Mouse (Mus musculus) ES-Bruce4 (cell line): ENCODE data around the gene Tnks2. TPM values are rescaled to one million over a fixed set of nuclear protein-coding genes. Genes with fewer than 3 reads are reported as not detected.

Experiments used
- H3K27ac ChIP-seq: 2 replicates; pipeline ENCODE4 v1.5.1; 2012; ENCODE audit warnings: low read length, inconsistent platforms; ENCODE audit not compliant: insufficient read depth
- H3K27me3 ChIP-seq: 2 replicates; pipeline ENCODE4 v1.6.1; 2012; ENCODE audit warnings: mild to moderate bottlenecking, low read length, inconsistent platforms; ENCODE audit not compliant: control insufficient read depth, poor library complexity, insufficient read depth, severe bottlenecking
- H3K36me3 ChIP-seq: 2 replicates; pipeline ENCODE4 v1.6.1; 2012; ENCODE audit warnings: inconsistent platforms, mild to moderate bottlenecking, low read length, moderate library complexity; ENCODE audit not compliant: control insufficient read depth, poor library complexity, insufficient read depth, severe bottlenecking
- H3K4me1 ChIP-seq: one replicate; pipeline ENCODE4 v1.8.1; 2011; ENCODE audit warnings: low read length; ENCODE audit not compliant: control insufficient read depth, insufficient read depth
- H3K4me3 ChIP-seq: 2 replicates; pipeline ENCODE4 v1.5.1; 2011; ENCODE audit warnings: low read depth, mild to moderate bottlenecking, low read length
- H3K9ac ChIP-seq: 2 replicates; pipeline ENCODE4 v1.6.1; 2012; ENCODE audit warnings: low read depth, mild to moderate bottlenecking, inconsistent platforms; ENCODE audit not compliant: poor library complexity, severe bottlenecking
- H3K9me3 ChIP-seq: replicated peaks from 2 replicates; pipeline ENCODE4 v1.6.1; 2012; ENCODE audit warnings: mild to moderate bottlenecking, low read length, inconsistent platforms; ENCODE audit not compliant: control insufficient read depth, poor library complexity, insufficient read depth, severe bottlenecking
- CTCF ChIP-seq: IDR thresholded peaks from one replicate; pipeline ENCODE4 v1.8.1; 2011; ENCODE audit warnings: low read depth, low read length
- EP300 ChIP-seq: IDR thresholded peaks from 2 replicates; pipeline ENCODE4 v1.6.1; 2011; ENCODE audit warnings: low read depth, low read length; ENCODE audit not compliant: insufficient read depth
- POLR2A ChIP-seq: IDR thresholded peaks from one replicate; pipeline ENCODE4 v1.8.1; 2011; ENCODE audit warnings: low read length; ENCODE audit not compliant: insufficient read depth
- polyA plus RNA-seq: library from polyadenylated mRNA; stranded (reverse); fragments of >200 nt; gene quantifications from 2 replicates; pipeline ENCODE4 v1.2.4, GENCODE M21; 2011; ENCODE audit warnings: low read depth; ENCODE audit not compliant: missing spikeins, insufficient read depth, insufficient read length

Tnks2 gene
- polyA plus RNA-seq, 1 experiment = 415 TPM

GRCm38 (mm10) chr19:36909676-36910292 lies 75.8 kb downstream of the Tnks2 start:
- Histone ChIP-seq H3K4me3 (peak overlapping the region; percentile 43; the same call in 1 of the 2 replicates), H3K4me1 (peaks cover 2% of the 10 kb centered on the region), H3K27ac (no peak overlapping the region), H3K9me3 (no peaks in the 10 kb centered on the region), H3K27me3 (0 out of 2 replicates have a peak, but pooled peaks cover 3% of the 10 kb centered on the region), H3K9ac (no peak overlapping the region), H3K36me3 (no peaks in the 10 kb centered on the region)
- TF ChIP-seq CTCF = peak; percentile 78
- no peak for TF ChIP-seq POLR2A

- H3K4me3 ChIP-seq = no peak overlapping the region
- 0 out of 2 replicates have a peak, but pooled peaks cover 3% of the 10 kb centered on the region for H3K27me3 ChIP-seq
These were observed 76.5 kb downstream of the Tnks2 start for GRCm38 (mm10) chr19:36910424-36911045.

GRCm38 (mm10) chr19:36913064-36913463 lies 79.0 kb downstream of the Tnks2 start:
- Histone ChIP-seq H3K9ac (no peak overlapping the region), H3K4me1 (no peaks in the 10 kb centered on the region), H3K9me3 (no peaks in the 10 kb centered on the region), H3K27me3 (0 out of 2 replicates have a peak, but pooled peaks cover 3% of the 10 kb centered on the region), H3K36me3 (no peaks in the 10 kb centered on the region), H3K4me3 (no peak overlapping the region), H3K27ac (no peak overlapping the region)
- TF ChIP-seq CTCF = no peak
- TF ChIP-seq POLR2A = no peak
- TF ChIP-seq EP300 = no peak

More at GRCm38 (mm10) chr19:36910424-36911045, 76.5 kb downstream of the Tnks2 start:
- Histone ChIP-seq H3K4me1 (no peaks in the 10 kb centered on the region), H3K36me3 (no peaks in the 10 kb centered on the region), H3K9ac (no peak overlapping the region), H3K27ac (no peak overlapping the region), H3K9me3 (no peaks in the 10 kb centered on the region)
- no peak for TF ChIP-seq CTCF
- no peak for TF ChIP-seq EP300
- no peak for TF ChIP-seq POLR2A

- Histone ChIP-seq H3K9ac (no peak overlapping the region), H3K27me3 (0 out of 2 replicates have a peak, but pooled peaks cover 3% of the 10 kb centered on the region), H3K27ac (no peak overlapping the region), H3K4me3 (no peak overlapping the region), H3K4me1 (no peaks in the 10 kb centered on the region), H3K9me3 (no peaks in the 10 kb centered on the region), H3K36me3 (no peaks in the 10 kb centered on the region)
- TF ChIP-seq POLR2A = no peak
- no peak for TF ChIP-seq EP300
- TF ChIP-seq CTCF = no peak
These were observed 82.2 kb downstream of the Tnks2 start for GRCm38 (mm10) chr19:36916206-36916605.

GRCm38 (mm10) chr19:36916876-36917389 lies 82.9 kb downstream of the Tnks2 start:
- H3K27ac ChIP-seq = no peak overlapping the region
- H3K27me3 ChIP-seq = no peaks in the 10 kb centered on the region
- H3K4me3 ChIP-seq = no peak overlapping the region
- no peaks in the 10 kb centered on the region for H3K36me3 ChIP-seq
- no peaks in the 10 kb centered on the region for H3K4me1 ChIP-seq
- TF ChIP-seq CTCF (no peak), EP300 (no peak), POLR2A (no peak)
- H3K9ac ChIP-seq = no peak overlapping the region
- no peaks in the 10 kb centered on the region for H3K9me3 ChIP-seq
